Mouse (Mus musculus) CD4-positive naive resting alpha-beta T cell, adult 76 days (primary cell): ENCODE results near the gene Fam214a. TPM values are rescaled to one million over a fixed set of nuclear protein-coding genes. Genes with fewer than 3 reads are reported as not detected.

ENCODE experiments used
- total RNA-seq: library from RNA; stranded (reverse); gene quantifications from one replicate; pipeline ENCODE4 v1.2.4, GENCODE M21; 2023

The Fam214a gene
- 49.4 TPM for total RNA-seq

DNA sequence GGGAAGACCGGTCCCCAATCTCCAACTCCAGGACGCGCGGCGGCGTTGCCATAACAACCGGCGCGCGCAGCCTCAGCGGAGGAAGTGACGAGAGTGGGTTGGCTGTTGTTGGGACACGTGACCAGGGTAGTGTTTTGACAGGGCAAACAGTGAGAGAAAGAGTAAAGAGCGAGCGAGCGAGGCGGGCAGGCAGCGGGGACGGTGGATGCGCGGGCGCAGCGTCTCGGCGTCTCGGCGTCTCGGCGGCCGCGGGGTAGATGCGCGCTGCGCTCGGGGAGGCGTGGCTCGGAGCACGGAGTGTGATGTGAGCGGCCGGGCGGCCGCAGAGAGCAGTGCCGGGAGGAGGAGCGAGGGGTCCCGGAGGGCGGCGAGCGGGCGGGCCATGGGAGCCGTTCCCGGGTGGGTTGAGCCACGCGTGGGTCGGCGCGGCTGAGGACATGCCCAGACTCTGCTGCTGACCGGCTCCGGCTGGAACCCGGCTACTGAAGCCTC is at the start of gene Fam214a:
Gene Fam214a, plus strand, starts transcription at position 129 of the 492 bp plus-strand sequence.

DNA sequence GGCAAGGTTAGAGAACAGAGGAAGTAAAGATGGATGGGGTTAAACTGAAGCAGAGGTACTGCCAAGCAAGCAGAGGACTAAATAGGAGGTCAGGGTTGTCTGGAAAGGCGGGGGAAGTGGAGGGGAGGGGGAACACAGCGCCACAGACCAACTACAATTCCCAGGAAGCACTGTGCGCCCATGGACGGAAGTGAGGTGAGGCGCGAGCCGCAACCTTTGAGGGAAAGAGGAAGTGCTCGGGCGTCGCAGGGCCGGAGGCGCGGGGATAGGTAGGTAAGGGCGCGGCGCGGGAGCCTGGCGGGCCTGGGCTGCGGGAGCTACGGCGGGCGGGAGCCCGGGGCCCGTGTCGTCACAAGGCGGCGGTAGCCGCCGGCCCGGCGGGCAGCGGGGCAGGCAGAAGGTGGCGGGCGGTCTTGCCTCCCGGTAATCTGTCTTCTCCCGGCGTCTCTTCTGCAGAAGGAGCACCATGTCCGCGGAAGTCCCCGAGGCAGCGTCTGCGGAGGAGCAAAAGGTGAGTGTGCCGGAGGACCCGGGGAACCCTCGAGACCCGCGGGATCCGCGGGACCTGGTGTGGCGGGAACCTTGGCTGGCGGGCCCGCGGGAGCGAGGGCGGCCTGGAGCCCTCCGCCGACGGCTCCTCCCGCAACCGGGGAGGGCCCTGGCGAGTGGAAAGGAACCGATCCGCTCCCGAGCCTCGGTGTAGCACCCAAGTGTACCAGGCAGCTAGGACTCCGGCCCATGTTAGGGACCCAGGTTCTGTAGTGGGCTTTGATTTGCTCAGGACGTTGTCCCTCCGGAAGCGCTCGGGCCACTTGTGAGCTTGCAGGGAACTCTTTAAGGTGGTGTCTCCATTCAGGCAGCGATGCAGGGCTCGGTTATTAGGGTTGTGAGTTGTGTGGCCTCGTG is 85.0 kb downstream of the Fam214a start, which contains the start of gene Arpp19:
Gene Arpp19, plus strand, starts transcription at position 164 of the 906 bp plus-strand sequence.

DNA sequence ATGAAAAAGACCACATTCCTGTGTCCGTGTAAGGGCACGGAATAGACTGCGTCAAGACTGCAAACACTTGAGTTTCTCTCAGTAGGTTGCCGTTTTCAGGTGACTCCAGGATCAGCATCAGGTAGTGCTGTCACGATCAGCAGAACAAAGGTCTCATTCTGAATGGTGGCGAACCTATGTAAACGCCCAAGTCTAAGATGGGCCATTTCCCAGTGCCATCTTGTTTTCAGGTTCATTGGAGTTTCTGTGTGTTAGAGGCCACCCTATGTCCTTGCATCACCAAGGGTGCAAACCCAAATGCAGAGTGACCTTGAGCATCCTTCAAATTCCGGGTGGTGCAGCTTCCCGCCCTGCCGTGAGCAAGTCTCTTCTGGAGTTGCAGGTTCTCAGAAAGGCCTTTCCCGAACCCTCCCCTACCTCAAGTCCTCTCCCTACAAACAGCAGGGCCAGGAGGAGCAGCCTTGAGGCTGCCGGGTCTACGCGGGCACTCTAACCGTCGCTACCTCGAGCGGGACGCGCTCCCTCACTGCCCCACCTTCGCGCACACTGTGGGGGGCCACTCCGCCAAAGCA is 117.9 kb downstream of the Fam214a start, which contains the start of gene Myo5a:
Gene Myo5a, plus strand, starts transcription at position 559 of the 572 bp plus-strand sequence.

Other genes with a start within 250 kb of the Fam214a start
- gene Onecut1, start 91.0 kb upstream of the Fam214a start, total RNA-seq, result not detected
- gene Arpp19, start 84.7 kb downstream of the Fam214a start, total RNA-seq, result 158 TPM
- gene Myo5a, start 118.1 kb downstream of the Fam214a start, total RNA-seq, result 32.8 TPM